Mouse (Mus musculus) neural tube, embryonic 12.5 days (tissue): Measurements from ENCODE around the gene Kyat3. TPM values are rescaled to one million over a fixed set of nuclear protein-coding genes. Genes with fewer than 3 reads are reported as not detected.
"Not testable (repeated sequence)": the region's sequence is repeated elsewhere in the genome, so short reads cannot be mapped to it uniquely, and the experiment has no call there.

ENCODE experiments used
- ATAC-seq: fragments of 200-750 bp; cut with Nextera tagmentation; 2 replicates; pipeline ENCODE4 v1.8.0; 2017; ENCODE audit warnings: low read depth, mild to moderate bottlenecking, moderate TSS enrichment, moderate library complexity; ENCODE audit not compliant: low FRiP score
- H3K27ac ChIP-seq: fragments of 300-500 bp; sonication (generic); 2 replicates; pipeline ENCODE4 v1.5.1; 2016
- H3K27me3 ChIP-seq: fragments of 300-500 bp; sonication (generic); replicated peaks from 2 replicates; pipeline ENCODE4 v1.6.1; 2016; ENCODE audit warnings: mild to moderate bottlenecking
- H3K36me3 ChIP-seq: fragments of 300-500 bp; sonication (generic); 2 replicates; pipeline ENCODE4 v1.6.1; 2016; ENCODE audit warnings: mild to moderate bottlenecking
- H3K4me1 ChIP-seq: fragments of 300-500 bp; sonication (generic); 2 replicates; pipeline ENCODE4 v1.6.1; 2016
- H3K4me2 ChIP-seq: fragments of 300-500 bp; sonication (generic); replicated peaks from 2 replicates; pipeline ENCODE4 v1.6.1; 2016; ENCODE audit warnings: mild to moderate bottlenecking
- H3K4me3 ChIP-seq: fragments of 300-500 bp; sonication (generic); 2 replicates; pipeline ENCODE4 v1.5.1; 2016
- H3K9ac ChIP-seq: fragments of 300-500 bp; sonication (generic); 2 replicates; pipeline ENCODE4 v1.6.1; 2016; ENCODE audit warnings: mild to moderate bottlenecking
- H3K9me3 ChIP-seq: fragments of 300-500 bp; sonication (generic); 2 replicates; pipeline ENCODE4 v1.6.1; 2016; ENCODE audit warnings: mild to moderate bottlenecking
- whole genome bisulfite sequencing: fragments of 180-500 bp; shearing (Covaris S2); methylation state at CpG from one replicate; pipeline ENCODE4 v1.1.7; 2016; 5-methylcytosine and 5-hydroxymethylcytosine counted together
- polyA plus RNA-seq: library from polyadenylated mRNA; unstranded; fragments of >200 nt; fragmentation: Nextera tagmentation; extraction: Ambion mirVana; gene quantifications from 2 replicates; pipeline ENCODE4 v1.2.1, GENCODE M21; 2016

Kyat3 gene
- polyA plus RNA-seq, 1 experiment from 2014 or later: 9.6 TPM

DNA sequence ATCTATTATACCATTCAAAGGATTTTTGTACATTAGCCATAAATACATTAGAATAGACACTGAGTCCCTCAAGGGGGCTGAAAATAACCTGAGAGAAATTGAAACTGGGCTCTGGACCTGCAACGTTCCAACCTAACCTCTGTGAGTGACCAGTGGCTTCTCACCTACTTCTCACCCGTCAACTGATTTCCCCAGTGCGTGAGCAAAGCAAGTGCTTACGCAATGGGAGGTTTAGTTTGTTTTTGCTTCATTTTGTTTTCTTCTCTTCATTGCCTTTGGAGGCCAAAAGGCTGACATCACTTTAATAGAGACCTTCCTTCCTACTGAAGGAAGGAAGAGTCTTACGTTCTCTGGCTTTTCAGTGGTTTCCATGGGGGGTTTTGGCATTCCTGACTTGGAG is 10.5 kb downstream of the Kyat3 start:
- Histone ChIP-seq H3K4me2 (no peak overlapping the region), H3K4me3 (no peak overlapping the region), H3K27me3 (no peaks in the 10 kb centered on the region), H3K9me3 (peaks cover 7% of the 10 kb centered on the region; the same call in 1 of the 2 replicates), H3K27ac (no peak overlapping the region), H3K9ac (no peak overlapping the region), H3K4me1 (no peaks in the 10 kb centered on the region), H3K36me3 (no peaks in the 10 kb centered on the region)
- ATAC-seq: no peak
- 93% methylated on average over 5 of the region's 5 CpGs for WGBS

DNA sequence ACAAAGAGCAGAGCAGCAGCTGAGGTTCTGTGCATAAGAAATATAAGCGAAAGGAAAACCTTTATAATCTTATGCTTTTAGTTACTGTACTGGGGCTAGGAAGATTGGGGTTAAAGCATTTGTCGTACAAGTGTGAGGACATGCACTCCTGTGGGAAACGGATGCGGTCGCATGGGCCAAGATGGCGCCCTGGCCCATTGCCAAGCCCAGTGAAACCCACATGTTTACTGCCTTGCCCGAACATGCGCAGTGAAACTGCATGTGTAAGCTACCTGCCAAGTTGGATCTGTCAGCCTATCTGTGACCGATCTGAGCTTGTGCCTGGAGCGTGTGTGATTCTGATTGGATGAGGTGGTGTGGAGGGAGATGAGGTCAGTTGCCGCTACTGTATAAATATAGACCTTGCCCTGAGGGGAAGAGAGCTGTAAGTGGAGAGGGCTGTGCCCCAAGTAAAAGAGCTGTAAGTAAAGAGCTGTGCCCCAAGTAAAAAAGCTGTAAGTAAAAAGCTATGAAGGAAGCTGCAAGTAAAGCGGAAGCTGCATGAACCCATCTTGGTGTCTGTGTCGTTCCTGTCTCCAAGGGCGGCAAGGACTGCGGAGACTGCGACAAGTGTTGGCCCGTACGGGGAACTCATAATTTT is 11.7 kb downstream of the Kyat3 start:
- H3K9me3 ChIP-seq, ATAC-seq, H3K27me3 ChIP-seq, H3K4me3 ChIP-seq, H3K4me2 ChIP-seq, H3K4me1 ChIP-seq, H3K9ac ChIP-seq, H3K36me3 ChIP-seq, H3K27ac ChIP-seq: not testable (repeated sequence)
- WGBS: 97% methylated on average over 18 of the region's 18 CpGs

GRCm38 (mm10) chr3:142725481-142725880 is 24.6 kb downstream of the Kyat3 start:
- no peaks in the 10 kb centered on the region for H3K27me3 ChIP-seq
- no peak overlapping the region for H3K9ac ChIP-seq
- H3K4me2 ChIP-seq: no peak overlapping the region
- H3K4me3 ChIP-seq: no peak overlapping the region
- H3K27ac ChIP-seq: no peak overlapping the region
- ATAC-seq: peak; percentile 48; the same call in 1 of the 2 replicates
- H3K36me3 ChIP-seq: no peaks in the 10 kb centered on the region
- WGBS: 78% methylated on average over 2 of the region's 2 CpGs
- H3K4me1 ChIP-seq: no peaks in the 10 kb centered on the region
- no peaks in the 10 kb centered on the region for H3K9me3 ChIP-seq

GRCm38 (mm10) chr3:142725969-142726672 is 25.3 kb downstream of the Kyat3 start:
- 89% methylated on average over 22 of the region's 22 CpGs for WGBS
- no peaks in the 10 kb centered on the region for H3K4me1 ChIP-seq

DNA sequence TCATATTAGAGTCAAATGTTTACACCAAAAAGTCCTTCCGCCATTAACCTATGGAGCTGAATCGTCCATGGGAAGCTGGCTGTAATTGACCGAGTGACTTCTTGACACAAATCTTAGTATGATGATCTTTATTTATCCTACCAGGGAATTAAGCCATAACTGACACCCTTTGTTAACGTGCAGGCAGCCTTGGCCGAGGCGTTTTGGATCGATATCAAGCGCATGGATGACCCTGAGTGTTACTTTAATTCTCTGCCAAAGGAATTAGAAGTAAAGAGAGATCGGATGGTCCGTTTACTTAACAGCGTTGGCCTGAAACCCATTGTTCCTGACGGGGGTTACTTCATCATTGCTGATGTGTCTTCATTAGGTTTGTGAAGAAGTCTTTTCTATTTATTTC is 33.4 kb downstream of the Kyat3 start:
- H3K27me3 ChIP-seq: no peaks in the 10 kb centered on the region
- no peak overlapping the region for H3K4me3 ChIP-seq
- no peaks in the 10 kb centered on the region for H3K36me3 ChIP-seq
- no peak overlapping the region for H3K9ac ChIP-seq
- H3K9me3 ChIP-seq: no peaks in the 10 kb centered on the region
- no peak for ATAC-seq
- no peak overlapping the region for H3K27ac ChIP-seq
- H3K4me1 ChIP-seq: no peaks in the 10 kb centered on the region
- no peak overlapping the region for H3K4me2 ChIP-seq
- 90% methylated on average over 12 of the region's 12 CpGs for whole genome bisulfite sequencing

More at GRCm38 (mm10) chr3:142725969-142726672, 25.3 kb downstream of the Kyat3 start:
- no peak for ATAC-seq
- H3K9ac ChIP-seq: no peak overlapping the region
- no peaks in the 10 kb centered on the region for H3K27me3 ChIP-seq
- no peaks in the 10 kb centered on the region for H3K9me3 ChIP-seq
- H3K36me3 ChIP-seq: no peaks in the 10 kb centered on the region
- no peak overlapping the region for H3K4me3 ChIP-seq
- H3K4me2 ChIP-seq: no peak overlapping the region
- no peak overlapping the region for H3K27ac ChIP-seq

GRCm38 (mm10) chr3:142740896-142741295 is 40.0 kb downstream of the Kyat3 start:
- Histone ChIP-seq H3K27ac (no peak overlapping the region), H3K9ac (no peak overlapping the region), H3K36me3 (no peaks in the 10 kb centered on the region), H3K27me3 (no peaks in the 10 kb centered on the region), H3K4me2 (no peak overlapping the region), H3K9me3 (no peaks in the 10 kb centered on the region), H3K4me1 (no peaks in the 10 kb centered on the region), H3K4me3 (no peak overlapping the region)
- 86% methylated on average over 7 of the region's 7 CpGs for WGBS
- no peak for ATAC-seq

DNA sequence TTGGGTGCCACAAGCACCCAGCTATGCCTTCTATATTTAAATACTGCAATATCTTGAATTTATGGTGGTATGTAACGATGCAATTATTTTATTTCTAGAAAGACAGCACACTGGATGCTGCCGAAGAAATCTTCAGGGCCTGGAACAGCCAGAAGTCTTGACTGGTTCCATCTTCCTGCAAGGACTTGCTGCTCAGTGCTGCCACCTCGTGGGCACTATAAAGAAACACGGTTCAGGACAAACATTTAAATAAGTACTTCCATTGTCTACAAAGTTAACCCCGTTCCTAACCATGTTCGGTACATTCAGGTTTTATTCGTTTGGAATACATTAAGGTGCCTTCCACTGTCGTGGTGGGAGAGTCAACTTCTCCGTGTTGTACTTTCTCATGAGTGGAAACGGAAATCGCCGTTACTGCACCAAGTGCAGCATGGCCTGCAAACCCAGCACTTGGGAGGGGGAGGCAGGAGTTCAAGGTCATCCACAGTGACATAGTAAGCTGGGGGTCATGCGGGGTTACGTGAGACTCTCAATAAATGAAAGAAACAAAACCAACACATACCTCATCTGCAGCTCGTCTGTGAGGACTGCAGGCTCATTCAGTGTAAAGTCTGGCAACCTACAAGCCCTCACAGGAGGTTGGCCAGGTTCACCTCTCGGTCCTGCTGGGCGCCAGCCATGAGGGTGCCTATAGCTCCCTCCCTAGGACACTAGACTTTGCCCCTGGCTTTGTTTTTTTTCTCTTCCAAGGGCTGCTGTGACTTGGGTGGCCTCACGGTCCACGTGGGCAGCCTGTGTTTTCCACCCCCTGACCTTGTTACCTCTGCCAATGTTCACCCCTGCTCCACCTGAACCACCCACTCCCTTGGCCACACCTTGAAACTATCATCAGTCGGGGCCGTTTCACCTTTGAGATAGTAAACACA is 43.4 kb downstream of the Kyat3 start:
- H3K36me3 ChIP-seq: no peaks in the 10 kb centered on the region
- no peaks in the 10 kb centered on the region for H3K9me3 ChIP-seq
- H3K4me3 ChIP-seq: no peak overlapping the region
- no peaks in the 10 kb centered on the region for H3K27me3 ChIP-seq
- peak; percentile 51; the same call in 1 of the 2 replicates for ATAC-seq
- no peak overlapping the region for H3K4me2 ChIP-seq
- no peak overlapping the region for H3K9ac ChIP-seq
- H3K4me1 ChIP-seq: no peaks in the 10 kb centered on the region
- WGBS: 61% methylated on average over 21 of the region's 21 CpGs
- no peak overlapping the region for H3K27ac ChIP-seq

GRCm38 (mm10) chr3:142745076-142745475 is 44.2 kb downstream of the Kyat3 start:
- no peaks in the 10 kb centered on the region for H3K36me3 ChIP-seq
- WGBS: 96% methylated on average over 2 of the region's 2 CpGs
- H3K9ac ChIP-seq: no peak overlapping the region

GRCm38 (mm10) chr3:142747673-142748072 is 46.8 kb downstream of the Kyat3 start:
- Histone ChIP-seq H3K27me3 (no peaks in the 10 kb centered on the region), H3K36me3 (no peaks in the 10 kb centered on the region), H3K9ac (no peak overlapping the region), H3K4me2 (no peak overlapping the region), H3K27ac (no peak overlapping the region), H3K4me1 (no peaks in the 10 kb centered on the region), H3K4me3 (no peak overlapping the region), H3K9me3 (no peaks in the 10 kb centered on the region)
- WGBS: 89% methylated on average over 7 of the region's 7 CpGs
- no peak for ATAC-seq

More at GRCm38 (mm10) chr3:142745076-142745475, 44.2 kb downstream of the Kyat3 start:
- H3K9me3 ChIP-seq: no peaks in the 10 kb centered on the region
- ATAC-seq: no peak
- H3K4me3 ChIP-seq: no peak overlapping the region
- H3K4me2 ChIP-seq: no peak overlapping the region
- no peaks in the 10 kb centered on the region for H3K27me3 ChIP-seq
- no peaks in the 10 kb centered on the region for H3K4me1 ChIP-seq
- H3K27ac ChIP-seq: no peak overlapping the region

DNA sequence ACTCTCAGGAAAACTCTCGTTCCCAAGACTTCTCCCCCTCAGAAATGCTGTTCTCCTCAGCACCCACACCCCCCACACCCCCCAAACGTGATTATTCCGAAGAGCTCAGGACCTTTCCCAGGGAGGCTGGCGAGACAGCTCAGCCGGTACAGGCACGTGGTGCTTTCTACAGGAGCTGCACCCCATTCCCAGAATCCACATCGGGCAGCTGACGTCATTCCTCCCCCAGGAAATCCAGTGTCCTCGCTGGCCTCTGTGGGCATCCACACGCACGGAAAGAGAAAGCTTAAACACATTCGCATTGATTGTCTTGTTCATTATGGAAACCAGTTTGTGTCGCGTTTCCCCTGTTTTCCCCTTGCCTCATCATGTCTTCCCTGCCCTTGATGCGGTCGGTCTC is 48.3 kb downstream of the Kyat3 start:
- WGBS: 90% methylated on average over 16 of the region's 16 CpGs
- H3K4me3 ChIP-seq: no peak overlapping the region
- no peaks in the 10 kb centered on the region for H3K36me3 ChIP-seq
- no peaks in the 10 kb centered on the region for H3K9me3 ChIP-seq
- H3K27me3 ChIP-seq: no peaks in the 10 kb centered on the region
- no peaks in the 10 kb centered on the region for H3K4me1 ChIP-seq
- no peak for ATAC-seq
- no peak overlapping the region for H3K4me2 ChIP-seq
- no peak overlapping the region for H3K9ac ChIP-seq
- no peak overlapping the region for H3K27ac ChIP-seq

DNA sequence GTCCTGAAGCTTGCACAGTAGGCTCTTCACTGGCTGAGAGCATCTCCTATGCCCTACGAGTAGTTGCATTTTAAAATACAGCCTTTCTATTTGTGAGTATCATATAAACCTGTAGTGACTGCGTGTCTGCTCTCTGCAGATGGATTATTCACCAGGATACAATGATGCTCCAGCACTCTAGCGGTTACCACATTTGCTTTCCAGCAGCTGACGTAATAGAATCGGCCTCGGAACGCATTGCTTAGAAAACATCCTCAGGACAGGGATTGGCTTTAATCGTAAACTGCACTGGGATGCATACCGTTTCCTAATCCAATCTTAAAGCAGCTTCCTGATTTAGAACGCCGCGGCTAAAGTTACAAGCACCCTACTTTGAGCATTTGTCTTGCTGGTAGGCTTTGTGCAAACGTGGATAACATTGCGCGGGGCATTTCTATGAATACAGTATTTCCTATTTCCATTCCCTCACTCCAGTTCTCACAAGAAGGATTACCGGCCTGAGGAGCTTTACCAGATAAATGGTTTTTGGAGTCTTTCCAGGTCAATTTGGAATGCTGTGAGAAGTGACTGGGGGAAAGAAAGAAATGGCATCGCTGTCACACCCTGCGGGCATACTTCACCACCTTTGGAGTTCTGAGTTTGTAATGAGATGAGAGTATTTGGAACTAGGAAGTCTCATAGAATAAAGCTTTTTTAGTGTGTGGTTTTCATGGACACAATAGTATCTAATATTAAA is 54.4 kb downstream of the Kyat3 start:
- H3K36me3 ChIP-seq: no peaks in the 10 kb centered on the region
- no peak for ATAC-seq
- H3K27me3 ChIP-seq: no peaks in the 10 kb centered on the region
- H3K4me3 ChIP-seq: no peak overlapping the region
- 90% methylated on average over 18 of the region's 18 CpGs for WGBS
- no peaks in the 10 kb centered on the region for H3K4me1 ChIP-seq
- no peak overlapping the region for H3K9ac ChIP-seq
- H3K9me3 ChIP-seq: no peaks in the 10 kb centered on the region
- no peak overlapping the region for H3K27ac ChIP-seq
- no peak overlapping the region for H3K4me2 ChIP-seq

- H3K9ac ChIP-seq: no peak overlapping the region
- ATAC-seq: no peak
- WGBS: 72% methylated on average over 12 of the region's 12 CpGs
- no peaks in the 10 kb centered on the region for H3K9me3 ChIP-seq
- H3K27me3 ChIP-seq: no peaks in the 10 kb centered on the region
- no peaks in the 10 kb centered on the region for H3K36me3 ChIP-seq
- no peak overlapping the region for H3K4me3 ChIP-seq
- H3K4me2 ChIP-seq: no peak overlapping the region
- no peaks in the 10 kb centered on the region for H3K4me1 ChIP-seq
- H3K27ac ChIP-seq: no peak overlapping the region
Measured at GRCm38 (mm10) chr3:142757841-142758240, 57.0 kb downstream of the Kyat3 start.
